Mouse (Mus musculus): Measurements from ENCODE around the gene Vamp1.

The Vamp1 gene

DNA sequence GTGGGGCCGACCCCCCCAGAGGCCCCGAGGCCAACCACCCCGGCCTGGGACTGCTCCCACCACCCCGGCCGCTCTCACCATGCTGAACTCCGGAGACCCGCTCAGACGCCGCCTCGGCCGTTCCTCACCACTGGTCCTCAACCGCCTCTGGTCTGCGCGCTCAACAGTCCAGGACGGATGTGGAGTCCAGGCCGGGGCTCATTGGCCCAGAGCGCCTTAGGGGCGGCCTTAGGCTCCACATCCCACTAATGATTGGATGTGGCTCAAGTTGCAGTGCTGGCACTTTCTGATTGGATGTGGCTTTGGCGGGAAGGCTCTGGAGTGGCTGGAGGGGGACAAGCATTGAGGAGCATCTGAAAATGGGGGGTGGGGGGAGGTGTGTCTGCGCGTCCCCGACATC lies 70.5 kb downstream of the Vamp1 start, which contains the start of gene Tuba3a:
TSS of gene Tuba3a (minus strand) at position 153 of the 400 bp plus-strand sequence.
- DNase-seq (ENCODE audit: low spot score in 2 of 2): no peak

GRCm38 (mm10) chr6:125286944-125287343 lies 71.6 kb downstream of the Vamp1 start:
- DNase-seq (ENCODE audit: low spot score in 2 of 2): no peak

DNA sequence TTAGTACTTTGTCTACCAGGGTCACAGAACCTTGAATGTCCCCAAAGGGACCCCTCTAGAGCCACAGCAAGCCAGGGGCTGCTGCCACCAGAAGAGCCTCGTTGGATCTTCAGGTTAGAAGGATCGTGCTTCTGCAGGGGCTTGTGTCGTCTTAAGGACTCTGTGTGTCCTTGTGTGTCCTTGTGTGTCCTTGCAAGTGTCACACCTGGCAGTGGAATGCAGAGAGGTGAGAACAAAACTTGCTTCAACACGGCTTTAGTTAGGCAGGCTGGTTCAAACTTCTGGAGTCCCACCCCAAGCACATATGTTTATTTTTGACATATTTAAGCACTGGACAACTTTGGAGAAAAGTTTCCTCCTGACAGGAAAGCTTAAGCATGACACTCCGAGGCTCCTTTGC lies 73.4 kb downstream of the Vamp1 start:
- no peak for DNase-seq (ENCODE audit: low spot score in 2 of 2)

DNA sequence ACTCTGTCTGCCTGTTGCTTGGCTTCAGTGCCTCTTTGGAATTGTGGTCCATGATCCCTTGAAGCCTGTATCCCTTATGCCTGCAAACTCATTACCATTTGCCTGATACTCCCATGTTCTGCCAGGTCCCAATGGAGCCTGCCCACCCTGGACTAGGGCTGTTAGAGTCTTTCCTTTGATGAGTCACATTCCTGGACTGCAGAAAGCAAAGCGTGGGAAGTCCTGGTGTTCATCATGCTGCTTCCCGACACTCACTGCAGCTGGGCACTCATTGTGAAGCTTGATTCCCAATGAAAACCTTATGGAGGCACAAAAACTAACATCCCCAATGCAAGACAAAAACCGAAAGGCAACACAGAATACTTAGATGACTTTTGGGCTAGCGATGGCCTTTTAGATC lies 76.0 kb downstream of the Vamp1 start:
- DNase-seq (ENCODE audit: low spot score in 2 of 2): no peak

DNA sequence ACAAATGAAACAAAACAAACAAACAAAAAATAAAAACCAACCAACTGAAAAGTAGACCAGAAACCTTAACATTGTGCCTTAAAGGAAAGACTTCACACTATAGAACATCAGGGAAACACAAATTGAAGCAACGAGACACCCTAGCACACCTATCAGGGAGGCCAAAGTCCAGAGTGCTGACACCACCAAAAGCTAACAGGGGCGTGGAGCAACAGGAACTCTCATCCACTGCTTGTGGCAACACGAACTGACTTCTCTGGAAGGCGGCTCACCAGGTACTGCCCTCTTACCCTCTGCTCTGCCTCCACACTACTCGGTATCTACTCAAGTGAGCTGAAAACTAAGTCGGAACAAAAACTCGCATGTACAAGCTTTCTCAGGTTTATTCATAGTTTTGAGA lies 76.9 kb downstream of the Vamp1 start:
- no peak for DNase-seq (ENCODE audit: low spot score in 2 of 2)

- DNase-seq (ENCODE audit: low spot score in 2 of 2): no peak
These were observed 78.7 kb downstream of the Vamp1 start for GRCm38 (mm10) chr6:125294049-125294448.

Measured in urinary bladder, adult 18-20 months (tissue).